Mouse (Mus musculus) frontal cortex, adult (tissue): ENCODE measurements around the gene Foxf1.
A peak's percentile ranks its signal among the peaks of the same experiment; 100 is the strongest.

Source experiments
- ATAC-seq: cut with Nextera tagmentation; 2 replicates; pipeline ENCODE4 v1.9.2; 2017; ENCODE audit warnings: mild to moderate bottlenecking, moderate library complexity, mixed read lengths; ENCODE audit not compliant: low TSS enrichment

Gene Foxf1

GRCm38 (mm10) chr8:121082218-121083092 is 1.7 kb upstream of the Foxf1 start:
- ATAC-seq = no peak

DNA sequence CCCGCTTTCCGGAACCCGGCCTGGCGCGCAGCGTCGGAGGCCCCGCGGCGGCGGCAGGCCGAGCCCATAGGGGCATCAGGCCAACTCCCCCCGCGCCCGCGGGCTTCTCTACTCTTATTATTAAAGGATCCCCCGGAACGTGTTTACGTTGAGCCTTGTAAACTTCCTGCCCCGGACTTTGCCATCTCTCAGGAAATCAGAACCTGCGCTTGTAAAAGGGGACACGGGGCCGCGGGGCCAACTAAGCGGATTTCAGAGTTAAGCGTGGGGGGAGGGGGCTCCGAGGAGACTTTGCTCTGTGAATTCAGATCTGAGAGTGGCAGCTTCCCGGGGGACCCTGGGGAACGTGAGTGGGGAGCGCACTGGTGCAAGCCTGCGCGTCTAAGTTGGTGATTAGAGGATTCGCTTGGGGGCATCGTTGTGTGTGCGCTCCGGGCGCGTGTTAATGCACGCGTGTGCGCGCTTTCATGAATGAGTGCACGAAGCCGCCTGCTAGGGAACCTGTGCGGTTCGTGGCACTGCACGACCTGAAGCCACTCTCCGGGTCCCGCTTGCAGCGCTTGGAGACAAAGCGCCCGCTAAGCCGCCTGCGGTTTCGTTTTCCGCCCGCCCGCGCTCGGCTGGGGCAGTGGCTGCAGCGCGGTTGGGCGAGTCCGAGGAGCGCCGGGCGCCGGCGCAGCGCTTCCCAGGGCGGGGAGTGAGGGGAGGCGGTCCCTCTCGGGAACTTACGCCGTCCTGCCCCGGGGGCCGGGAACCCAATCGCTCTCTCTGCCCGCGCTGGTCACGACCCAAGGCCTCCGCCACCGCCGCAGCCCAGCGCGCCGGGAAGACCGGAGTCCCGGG is 872 bp upstream of the Foxf1 start:
- no peak for ATAC-seq

GRCm38 (mm10) chr8:121083936-121084209 is 313 bp upstream of the Foxf1 start:
- no peak for ATAC-seq

- ATAC-seq = no peak
Measured at GRCm38 (mm10) chr8:121085011-121085410, 825 bp downstream of the Foxf1 start.

GRCm38 (mm10) chr8:121085561-121085960 is 1.4 kb downstream of the Foxf1 start:
- no peak for ATAC-seq

- ATAC-seq = no peak
Measured at GRCm38 (mm10) chr8:121086004-121086900, 2.1 kb downstream of the Foxf1 start.

DNA sequence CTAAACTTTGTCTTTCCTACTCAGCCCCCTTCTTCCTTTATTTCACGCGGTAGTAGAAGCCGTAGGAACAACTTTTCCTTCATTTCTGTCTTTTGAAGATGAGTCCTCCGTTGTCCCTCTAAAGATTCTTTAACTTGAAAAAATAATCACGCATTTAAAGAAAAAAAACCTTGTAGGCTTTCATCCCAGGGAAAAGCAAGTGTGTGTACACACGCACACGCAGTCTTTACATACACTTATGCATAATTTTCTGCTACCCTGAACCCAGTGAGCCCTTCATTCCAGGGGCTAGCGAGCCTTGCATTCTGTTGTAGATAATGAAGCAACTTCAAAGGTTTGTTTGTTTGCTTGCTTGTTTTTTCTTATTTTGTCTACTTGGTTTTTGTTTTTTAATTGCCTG is 4.1 kb downstream of the Foxf1 start:
- no peak for ATAC-seq

- ATAC-seq = no peak
Measured at GRCm38 (mm10) chr8:121088871-121089630, 4.9 kb downstream of the Foxf1 start.

GRCm38 (mm10) chr8:121089631-121090380 is 5.6 kb downstream of the Foxf1 start:
- no peak for ATAC-seq

GRCm38 (mm10) chr8:121090716-121091115 is 6.5 kb downstream of the Foxf1 start:
- ATAC-seq = no peak

- no peak for ATAC-seq
Measured at GRCm38 (mm10) chr8:121092141-121092540, 8.0 kb downstream of the Foxf1 start.

DNA sequence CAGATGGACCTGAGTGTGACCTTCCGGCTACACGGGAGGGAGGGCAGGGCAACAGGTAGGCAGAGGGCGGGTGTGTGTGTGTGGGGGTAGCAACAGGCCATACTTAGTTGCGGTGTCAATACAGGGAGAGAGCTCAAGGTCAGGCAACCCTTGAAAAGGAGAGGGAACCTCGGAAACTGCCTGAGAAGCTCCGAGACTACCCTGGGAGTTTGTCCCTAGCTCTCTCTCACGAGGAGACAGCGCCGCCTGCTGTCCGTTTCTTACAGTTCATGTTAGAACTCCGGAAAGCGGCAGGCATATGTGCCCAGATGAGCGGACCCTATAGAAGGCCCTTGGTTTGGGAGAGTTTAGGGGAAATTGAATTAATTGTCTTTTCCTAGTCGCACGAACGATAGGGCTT is 8.4 kb downstream of the Foxf1 start:
- ATAC-seq = peak; percentile 82

- ATAC-seq = no peak
Measured at GRCm38 (mm10) chr8:121093496-121093895, 9.3 kb downstream of the Foxf1 start.

GRCm38 (mm10) chr8:121104049-121104818 is 20.0 kb downstream of the Foxf1 start:
- peak; percentile 60 for ATAC-seq

DNA sequence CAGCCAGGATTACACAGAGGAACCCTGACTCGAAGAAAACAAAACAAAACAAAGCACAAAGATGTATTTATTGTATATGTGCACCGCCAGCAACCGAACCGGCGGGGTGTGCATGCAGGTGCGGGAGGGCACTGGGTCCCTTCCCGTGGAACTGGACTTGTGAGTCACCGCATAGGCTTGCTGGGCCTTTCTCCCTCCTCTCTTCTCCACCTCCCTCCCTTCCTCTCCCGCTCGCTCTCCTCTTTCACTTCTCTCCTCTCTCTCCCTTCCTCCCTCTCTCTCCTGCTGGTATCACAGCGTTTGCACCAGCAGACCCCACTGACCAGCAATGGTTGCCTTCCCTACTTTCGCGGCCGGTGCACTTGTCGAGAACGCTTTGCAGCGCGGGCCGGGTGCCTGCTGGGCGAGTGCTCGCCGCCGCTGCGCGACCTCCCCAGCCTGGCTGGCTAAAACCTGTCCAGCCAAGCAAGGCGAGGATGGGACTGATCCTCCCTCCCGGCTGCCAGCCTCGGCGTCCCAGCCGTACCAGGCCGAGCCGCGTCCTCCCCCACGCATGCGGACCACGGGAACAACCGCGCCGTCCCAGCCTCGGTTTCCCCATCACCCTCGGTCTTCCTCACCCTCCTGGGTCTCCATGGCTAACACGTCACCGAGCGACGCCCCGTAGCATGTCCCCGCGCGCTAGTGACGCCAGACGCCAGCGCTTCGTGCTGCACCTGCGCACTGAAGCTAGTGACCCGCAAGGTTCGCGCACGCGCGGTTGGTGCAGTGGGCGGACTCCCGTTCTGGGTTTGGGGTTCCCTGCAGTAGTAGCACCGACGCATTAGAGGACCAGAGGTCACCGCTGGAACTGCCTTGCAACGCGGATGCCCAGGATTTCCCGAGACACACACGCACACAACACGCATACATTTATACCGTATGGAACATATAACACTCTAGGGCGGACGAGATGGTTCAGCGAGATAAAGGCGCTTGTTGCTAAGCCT is 23.8 kb downstream of the Foxf1 start, which contains the start of gene Mthfsd:
Gene Mthfsd (minus strand): TSS at position 725 of the 989 bp plus-strand sequence.
- peak; percentile 99 for ATAC-seq

DNA sequence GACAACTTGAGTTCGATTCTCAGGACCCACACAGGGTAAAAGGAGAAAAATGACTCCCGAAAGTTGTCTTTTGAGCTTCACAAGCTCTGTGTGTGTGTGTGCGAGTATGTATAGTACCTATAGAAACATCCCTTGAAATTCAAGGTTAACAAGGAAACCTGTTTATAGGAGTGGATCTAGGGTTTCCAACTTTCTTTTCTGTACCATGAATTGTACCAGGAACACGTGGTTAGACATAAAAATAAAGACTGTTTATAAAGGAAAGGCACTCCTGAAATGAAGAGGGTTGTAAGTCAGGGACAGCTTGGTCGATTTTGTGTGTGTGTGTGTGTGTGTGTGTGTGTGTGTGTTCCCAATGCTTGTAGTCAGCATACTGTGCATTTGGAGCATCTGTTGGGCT is 24.5 kb downstream of the Foxf1 start:
- ATAC-seq = no peak

DNA sequence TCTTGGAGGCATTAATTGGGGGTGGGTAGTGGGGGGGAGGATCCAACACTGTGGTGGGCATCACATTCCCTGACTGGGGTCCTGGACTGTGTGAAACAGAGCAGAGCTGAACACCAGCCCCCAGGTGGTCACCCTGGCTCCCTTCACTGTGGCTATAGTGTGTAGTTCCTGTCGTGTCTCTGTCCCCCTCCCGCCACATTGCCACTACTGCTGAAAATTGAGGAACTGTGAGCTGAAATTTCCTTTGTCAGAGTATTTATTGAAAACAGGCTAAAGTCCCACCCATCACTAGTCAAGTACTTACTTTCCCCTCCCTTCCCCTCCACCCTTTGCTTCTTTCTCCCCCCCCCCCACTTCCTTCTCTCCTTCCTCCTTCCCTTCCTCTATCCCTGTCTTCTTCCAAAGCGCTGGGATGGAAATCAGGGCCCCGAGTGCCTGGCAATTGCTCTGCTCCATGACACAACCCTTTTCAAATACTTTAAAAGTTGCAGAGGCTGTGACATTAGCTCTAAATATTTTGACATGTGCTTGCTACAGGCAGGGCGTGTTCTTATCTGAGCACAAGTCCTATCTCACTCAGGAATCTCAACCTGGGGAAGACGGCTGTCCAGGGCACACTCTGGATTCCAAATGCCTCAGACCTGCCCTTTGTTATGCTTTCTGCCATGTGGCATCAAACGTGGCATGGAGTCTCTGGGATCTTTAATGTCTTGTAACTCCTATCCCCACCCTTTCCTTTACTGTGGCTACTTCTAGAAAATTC is 27.1 kb downstream of the Foxf1 start:
- no peak for ATAC-seq

DNA sequence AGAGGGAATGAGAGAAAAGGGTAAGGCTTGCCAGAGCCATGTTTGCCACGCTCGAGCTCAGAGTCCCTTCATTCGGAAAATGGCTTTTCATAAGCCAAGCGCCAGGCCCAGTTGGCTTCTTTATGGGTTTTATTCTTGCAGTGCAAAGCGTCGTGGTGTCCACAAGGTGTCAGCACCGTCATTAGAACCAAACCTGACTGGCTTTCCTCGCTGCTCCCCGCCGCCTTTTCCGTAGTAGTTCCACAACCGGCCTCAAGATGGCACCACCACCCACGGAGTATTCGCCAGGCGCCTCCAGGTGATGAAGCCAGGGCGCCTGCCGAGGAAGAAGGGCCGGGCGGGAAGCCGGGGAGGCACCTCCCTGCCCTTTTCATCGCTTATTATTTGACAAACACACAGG is 29.1 kb downstream of the Foxf1 start:
- ATAC-seq = peak; percentile 88
